Mouse (Mus musculus): ENCODE measurements at regions not wholly inside any gene's neighbourhood (a gene's known extent, or its start where the extent isn't known, plus 50 kb on each side); places are given as distances from the start of the nearest gene placed in this dataset.

DNA sequence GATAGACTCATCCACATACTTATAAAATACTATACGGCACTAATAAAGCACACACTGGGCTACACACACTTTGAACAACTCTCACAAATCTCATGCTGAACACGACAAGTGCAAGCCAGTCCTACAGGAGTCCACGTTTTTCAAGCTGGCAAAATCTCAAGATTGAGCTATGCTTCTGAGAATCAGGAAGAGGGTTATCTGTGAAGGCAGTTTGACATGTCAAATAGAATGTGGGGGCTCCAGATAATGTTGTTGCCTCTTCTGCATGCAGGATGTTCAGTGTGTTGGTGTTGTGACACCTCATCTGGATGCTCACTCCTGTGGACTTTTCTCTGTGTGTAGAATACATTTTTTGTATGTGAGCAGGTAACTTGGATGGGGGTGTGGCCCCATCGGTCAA, 142.4 kb upstream of the Lhx1 start:
- no peak for TF ChIP-seq CTCF (IDR thresholded peaks at IDR 0.05)
- no peak for DNase-seq (ENCODE audit: low read depth, low spot score)
- H3K27me3 ChIP-seq = peaks cover 8% of the 10 kb centered on the region
- ChIA-PET POLR2A (no interaction called here), CTCF (no interaction called here)
- no peak for ATAC-seq
- in situ Hi-C loops (cut with MboI; ENCODE audit: low pct_unique_long_range_greater_than_20kb) = no loop called here

DNA sequence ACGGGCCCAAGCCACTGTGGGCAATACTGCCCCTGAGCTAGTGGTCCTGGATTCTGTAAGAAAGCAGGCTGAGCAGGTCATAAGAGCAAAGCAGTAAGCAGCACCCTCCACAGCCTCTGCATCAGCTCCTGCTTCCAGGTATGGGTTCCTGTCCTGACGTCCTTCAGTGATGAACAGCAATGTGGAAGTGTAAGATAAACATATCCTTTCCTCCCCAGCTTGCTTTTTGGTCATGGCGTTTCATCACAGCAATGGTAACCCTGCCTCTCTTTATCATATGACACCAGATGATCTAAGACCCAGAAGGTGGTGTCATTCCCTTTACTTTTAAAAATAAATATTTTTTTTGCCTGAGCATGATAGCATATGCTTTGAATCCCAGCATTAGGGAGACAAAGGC, 138.9 kb upstream of the Lhx1 start:
- DNase-seq (ENCODE audit: low read depth, low spot score) (no peak), ATAC-seq (no peak)
- H3K27me3 ChIP-seq = peaks cover 10% of the 10 kb centered on the region
- CTCF ChIA-PET = interaction anchor here (1.0 kb wide), 1 partner anchor 40 kb away, joined by 3 read pairs; no protein-coding TSS in a partner anchor
- in situ Hi-C loops (cut with MboI; ENCODE audit: low pct_unique_long_range_greater_than_20kb) = no loop called here
- TF ChIP-seq CTCF (IDR thresholded peaks at IDR 0.05) = no peak
- POLR2A ChIA-PET = interaction anchor here (1.5 kb wide), 1 partner anchor 9 kb away, joined by 3 read pairs; no protein-coding TSS in a partner anchor

DNA sequence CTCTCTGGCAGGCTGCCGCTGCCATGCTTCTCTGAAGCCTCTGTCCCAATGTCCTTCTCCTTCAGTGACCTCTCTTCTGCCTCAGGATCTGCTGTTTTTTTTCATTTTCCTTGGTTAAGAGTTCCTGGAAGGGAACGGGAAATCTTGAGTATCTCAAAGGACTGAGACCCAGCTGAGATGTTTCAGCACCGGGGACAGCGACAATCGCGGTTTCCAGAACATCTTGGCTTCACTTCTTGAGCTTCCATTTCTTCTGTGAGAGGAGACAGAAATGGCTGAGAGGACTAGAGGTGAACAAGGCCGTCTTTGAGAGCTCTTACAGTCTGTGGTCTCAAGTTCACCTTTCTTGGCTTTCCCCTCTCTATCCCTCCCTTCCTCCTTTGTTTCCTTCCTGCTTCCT, 136.6 kb upstream of the Lhx1 start:
- ChIA-PET POLR2A (no interaction called here), CTCF (interaction anchor here (0.9 to 1.7 kb wide), 2 partner anchors 10 to 38 kb away, joined by 3 read pairs; no protein-coding TSS in a partner anchor)
- TF ChIP-seq CTCF (IDR thresholded peaks at IDR 0.05) = no peak
- DNase-seq (ENCODE audit: low read depth, low spot score) = no peak
- peaks cover 15% of the 10 kb centered on the region for H3K27me3 ChIP-seq
- ATAC-seq = no peak
- in situ Hi-C loops (cut with MboI; ENCODE audit: low pct_unique_long_range_greater_than_20kb) = no loop called here

DNA sequence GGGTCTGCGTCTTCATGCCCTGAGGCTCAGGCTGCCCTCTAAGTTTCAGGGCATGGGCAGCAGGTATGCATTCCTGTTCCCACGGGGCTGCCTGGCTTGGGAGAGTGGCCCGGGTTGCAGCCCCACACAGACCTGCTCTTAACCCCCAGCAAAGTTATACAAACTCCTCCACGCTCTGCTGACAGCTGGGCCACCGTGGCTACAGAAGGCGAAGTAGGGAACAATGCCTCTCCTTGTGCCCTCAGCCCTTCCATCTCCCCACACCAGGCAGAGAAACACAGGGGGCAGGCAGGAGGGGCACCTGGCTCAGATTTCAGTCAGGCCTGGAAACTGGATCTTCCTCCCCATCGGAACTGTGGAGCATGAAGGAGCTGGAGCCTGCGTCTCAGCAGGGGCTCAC, 135.5 kb upstream of the Lhx1 start:
- POLR2A ChIA-PET = interaction anchor here (0.6 kb wide), 1 partner anchor 31 kb away, joined by 3 read pairs; no protein-coding TSS in a partner anchor
- ATAC-seq (no peak), DNase-seq (ENCODE audit: low read depth, low spot score) (no peak)

DNA sequence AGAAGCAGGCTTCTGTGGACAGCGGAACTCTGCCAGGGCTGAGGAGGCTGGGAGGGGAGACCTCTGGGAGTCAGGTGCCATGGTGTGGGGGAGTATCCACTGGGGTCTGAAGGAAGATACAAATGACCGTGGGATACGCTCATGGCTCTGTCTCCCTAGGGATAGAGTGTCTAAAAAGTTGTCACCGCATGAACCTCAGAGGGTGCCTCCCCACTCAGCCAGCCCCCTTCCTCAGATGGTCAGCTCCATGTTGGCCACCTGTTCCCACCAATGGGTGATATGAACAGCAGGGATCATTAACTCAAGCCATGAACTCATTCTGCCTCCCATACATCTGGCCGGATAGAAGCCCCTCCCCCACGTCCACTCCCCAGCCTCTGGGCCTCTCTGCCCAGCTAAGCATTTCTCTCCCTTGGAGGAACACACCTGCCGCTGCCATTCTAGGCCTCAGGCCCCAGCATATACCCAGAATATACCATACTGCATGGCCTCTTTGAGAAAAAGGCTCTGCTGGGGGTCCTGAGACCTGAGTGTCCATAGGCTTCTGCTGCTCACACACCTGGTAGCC, 134.1 kb upstream of the Lhx1 start:
- CTCF ChIA-PET = no interaction called here
- ATAC-seq (no peak), DNase-seq (ENCODE audit: low read depth, low spot score) (no peak)
- POLR2A ChIA-PET = no interaction called here
- in situ Hi-C loops (cut with MboI; ENCODE audit: low pct_unique_long_range_greater_than_20kb) = no loop called here
- no peak for TF ChIP-seq CTCF (IDR thresholded peaks at IDR 0.05)
- peaks cover 25% of the 10 kb centered on the region for H3K27me3 ChIP-seq

More for the DNA sequence above, 135.5 kb upstream of the Lhx1 start:
- peaks cover 19% of the 10 kb centered on the region for H3K27me3 ChIP-seq
- TF ChIP-seq CTCF (IDR thresholded peaks at IDR 0.05) = no peak
- CTCF ChIA-PET = interaction anchor here (1.7 kb wide), 1 partner anchor 11 kb away, joined by 3 read pairs; no protein-coding TSS in a partner anchor
- in situ Hi-C loops (cut with MboI; ENCODE audit: low pct_unique_long_range_greater_than_20kb) = no loop called here

DNA sequence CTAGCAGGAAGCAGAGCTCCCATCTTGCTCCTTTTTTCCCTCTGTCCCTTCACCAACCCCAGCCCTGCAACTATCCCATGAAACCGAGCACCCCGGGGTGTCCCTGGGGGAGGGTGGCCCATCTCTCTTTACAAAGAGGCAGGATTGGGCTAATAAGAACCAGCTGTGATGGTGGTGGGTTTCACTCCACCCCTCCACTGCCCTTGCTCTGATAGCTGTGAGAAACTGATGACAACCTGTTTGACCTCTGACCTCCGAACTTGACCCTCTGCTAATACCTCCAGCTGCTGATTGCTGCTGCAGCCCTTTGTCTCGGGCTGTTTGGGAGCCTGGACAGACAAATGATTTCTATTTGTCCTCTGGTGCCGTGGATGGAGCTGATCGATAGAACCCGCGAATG, 128.1 kb upstream of the Lhx1 start:
- ChIA-PET CTCF (no interaction called here), POLR2A (no interaction called here)
- in situ Hi-C loops (cut with MboI; ENCODE audit: low pct_unique_long_range_greater_than_20kb) = no loop called here

DNA sequence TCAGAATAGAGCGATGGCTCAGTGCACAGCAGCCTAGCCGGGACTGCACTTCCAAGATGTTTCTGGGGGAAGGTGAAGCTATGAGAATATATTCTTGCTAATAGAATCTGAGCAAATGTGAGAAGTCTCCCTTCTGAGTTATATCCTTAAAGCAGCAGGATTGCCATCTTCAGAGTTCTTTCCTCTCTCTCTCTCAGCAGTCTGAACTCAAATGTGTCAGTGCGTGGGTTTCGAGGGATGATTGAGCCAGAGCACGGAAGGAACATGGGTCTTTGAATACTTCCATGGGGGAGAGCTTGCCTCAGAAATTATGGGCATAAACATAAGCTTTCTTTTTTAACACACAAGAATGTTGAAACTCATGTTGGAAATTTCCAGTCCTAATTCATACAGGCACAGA, 123.6 kb upstream of the Lhx1 start:
- no peak for DNase-seq (ENCODE audit: low read depth, low spot score)
- TF ChIP-seq CTCF (IDR thresholded peaks at IDR 0.05) = no peak
- H3K27me3 ChIP-seq = peaks cover 66% of the 10 kb centered on the region
- POLR2A ChIA-PET = no interaction called here
- ATAC-seq = no peak
- CTCF ChIA-PET = no interaction called here
- in situ Hi-C loops (cut with MboI; ENCODE audit: low pct_unique_long_range_greater_than_20kb) = no loop called here

More for the DNA sequence above, 128.1 kb upstream of the Lhx1 start:
- peaks cover 61% of the 10 kb centered on the region for H3K27me3 ChIP-seq
- no peak for DNase-seq (ENCODE audit: low read depth, low spot score)
- no peak for ATAC-seq
- TF ChIP-seq CTCF (IDR thresholded peaks at IDR 0.05) = no peak

DNA sequence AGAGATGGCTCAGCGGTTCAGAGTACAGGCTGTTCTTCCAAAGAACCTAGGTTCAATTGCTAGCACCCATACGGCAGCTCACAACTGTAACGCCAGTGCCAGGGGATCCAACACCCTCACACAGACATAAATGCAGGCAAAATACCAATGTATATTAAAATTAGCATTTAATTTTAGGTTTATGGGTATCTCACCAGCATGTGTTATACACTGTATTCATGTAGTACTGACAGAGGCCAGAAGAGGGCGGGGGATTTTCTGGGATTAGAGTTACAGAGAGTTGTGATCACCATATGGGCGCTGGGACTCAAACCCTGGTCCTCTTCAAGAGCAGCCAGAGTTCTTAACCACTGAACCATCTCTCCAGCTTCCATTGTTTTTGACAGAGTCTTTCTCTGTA, 121.8 kb upstream of the Lhx1 start:
- peaks cover 70% of the 10 kb centered on the region for H3K27me3 ChIP-seq
- no peak for ATAC-seq
- ChIA-PET POLR2A (no interaction called here), CTCF (no interaction called here)
- DNase-seq (ENCODE audit: low read depth, low spot score) = no peak
- no peak for TF ChIP-seq CTCF (IDR thresholded peaks at IDR 0.05)
- in situ Hi-C loops (cut with MboI; ENCODE audit: low pct_unique_long_range_greater_than_20kb) = no loop called here

DNA sequence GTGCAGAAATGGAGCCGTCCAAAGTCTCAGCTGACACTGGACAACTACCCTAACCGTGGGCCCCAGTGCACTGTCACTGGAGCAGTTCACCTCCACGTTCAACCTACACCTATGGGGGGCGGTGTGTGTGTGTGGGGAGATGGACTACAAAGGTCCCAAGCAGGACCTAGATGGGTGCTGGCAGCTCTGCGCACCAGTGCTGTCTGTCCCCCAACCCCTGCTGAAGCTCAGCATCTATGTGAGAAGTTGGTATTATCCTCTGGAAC, 117.7 kb upstream of the Lhx1 start:
- TF ChIP-seq CTCF (IDR thresholded peaks at IDR 0.05) = no peak
- peaks cover 57% of the 10 kb centered on the region for H3K27me3 ChIP-seq
- ATAC-seq (no peak), DNase-seq (ENCODE audit: low read depth, low spot score) (no peak)
- ChIA-PET POLR2A (no interaction called here), CTCF (no interaction called here)
- in situ Hi-C loops (cut with MboI; ENCODE audit: low pct_unique_long_range_greater_than_20kb) = no loop called here

DNA sequence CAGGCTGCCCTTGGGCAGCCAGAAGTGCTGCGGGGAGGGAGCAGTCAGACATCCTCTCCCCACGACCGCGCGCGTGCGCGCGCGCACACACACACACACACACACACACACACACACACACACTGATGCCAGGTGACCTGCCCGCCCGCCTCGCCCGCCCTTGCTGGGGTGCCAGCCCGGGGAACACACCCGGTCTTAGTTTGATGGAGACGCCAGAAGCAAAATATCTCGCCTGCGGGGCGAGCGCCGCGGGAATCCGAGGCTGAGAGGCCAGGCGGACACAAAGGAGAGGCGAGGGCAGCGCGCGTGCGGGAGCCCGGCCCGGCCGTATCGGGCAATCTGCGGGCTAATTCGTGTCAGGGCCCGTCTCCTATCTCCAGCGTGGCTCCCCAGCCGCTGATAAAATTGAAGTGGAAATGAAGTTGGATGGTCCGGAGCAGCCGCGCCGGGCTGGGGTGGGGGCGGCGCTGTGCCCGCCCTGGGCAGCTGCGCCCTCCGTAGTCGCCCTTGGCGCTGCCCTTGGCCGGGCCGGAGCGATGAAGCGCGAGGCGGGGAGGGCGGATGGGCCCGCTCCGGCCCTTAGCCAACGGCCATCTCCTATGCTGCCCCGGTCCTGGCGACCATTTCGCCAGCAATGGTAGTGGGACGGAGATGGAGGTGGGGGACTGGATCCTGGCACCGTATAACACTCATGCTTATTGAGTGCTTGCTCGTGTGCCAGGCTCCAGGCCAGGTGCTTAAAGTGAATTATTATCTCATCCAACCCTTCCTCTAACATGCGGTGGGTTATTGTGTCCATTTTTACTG, 117.2 kb upstream of the Lhx1 start:
- TF ChIP-seq CTCF (IDR thresholded peaks at IDR 0.05) = no peak
- POLR2A ChIA-PET = no interaction called here
- ATAC-seq = no peak
- no peak for DNase-seq (ENCODE audit: low read depth, low spot score)
- peaks cover 52% of the 10 kb centered on the region for H3K27me3 ChIP-seq
- CTCF ChIA-PET = no interaction called here
- in situ Hi-C loops (cut with MboI; ENCODE audit: low pct_unique_long_range_greater_than_20kb) = no loop called here

DNA sequence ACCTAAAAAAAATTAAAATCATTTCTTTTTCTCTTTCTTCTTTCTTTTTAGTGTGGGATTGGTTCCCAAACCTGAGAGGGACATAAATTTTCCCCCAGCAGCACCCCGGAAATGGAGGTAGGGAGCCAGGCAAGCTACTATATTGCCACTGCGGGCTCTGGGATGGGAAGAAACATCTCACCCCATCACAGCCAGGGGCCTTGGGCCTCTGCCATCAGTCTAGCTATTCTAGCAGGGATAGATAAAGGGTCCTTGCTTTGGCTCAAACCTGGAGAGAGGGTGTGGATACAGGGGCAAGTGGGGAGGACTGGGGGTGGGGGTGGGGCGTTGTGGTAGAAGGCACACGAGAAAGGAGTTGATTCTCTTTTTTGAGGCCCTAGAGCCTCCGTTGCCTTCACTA, 116.3 kb upstream of the Lhx1 start:
- DNase-seq (ENCODE audit: low read depth, low spot score) (no peak), ATAC-seq (no peak)
- TF ChIP-seq CTCF (IDR thresholded peaks at IDR 0.05) = no peak
- ChIA-PET POLR2A (no interaction called here), CTCF (no interaction called here)
- peaks cover 48% of the 10 kb centered on the region for H3K27me3 ChIP-seq
- in situ Hi-C loops (cut with MboI; ENCODE audit: low pct_unique_long_range_greater_than_20kb) = no loop called here

DNA sequence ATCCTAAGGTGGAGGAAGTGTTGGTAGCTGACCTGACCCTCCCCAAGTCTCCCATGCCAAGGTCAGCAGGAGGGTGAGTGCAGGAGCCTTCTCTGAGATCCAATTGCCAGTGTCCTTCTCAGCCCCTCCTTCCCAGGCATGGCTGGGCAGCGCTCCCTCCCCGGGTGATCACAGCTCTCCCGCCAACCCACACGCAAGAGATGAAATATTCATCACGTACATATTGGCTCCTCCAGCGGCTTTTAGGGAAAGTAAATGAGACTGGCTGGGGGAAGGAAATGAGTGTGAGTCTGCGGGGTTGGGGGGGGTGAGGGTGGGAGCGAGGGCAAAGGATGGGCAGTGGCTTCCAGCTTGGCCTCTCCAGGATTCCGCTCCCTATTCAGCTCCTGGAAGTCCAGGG, 113.0 kb upstream of the Lhx1 start:
- POLR2A ChIA-PET = no interaction called here
- peaks cover 31% of the 10 kb centered on the region for H3K27me3 ChIP-seq
- CTCF ChIA-PET = no interaction called here
- TF ChIP-seq CTCF (IDR thresholded peaks at IDR 0.05) = no peak
- no peak for ATAC-seq
- in situ Hi-C loops (cut with MboI; ENCODE audit: low pct_unique_long_range_greater_than_20kb) = no loop called here
- no peak for DNase-seq (ENCODE audit: low read depth, low spot score)

Data from Patski (cell line).